Mouse (Mus musculus) thymus, adult 2 months (tissue): Measurements from ENCODE around the gene Slc16a11. TPM values are rescaled to one million over a fixed set of nuclear protein-coding genes. Genes with fewer than 3 reads are reported as not detected.

ENCODE experiments used
- DNase-seq: peaks from one replicate; pipeline ENCODE4 v3.0.0; 2021
- H3K27ac ChIP-seq: fragments of 200-500 bp; 2 replicates; pipeline ENCODE4 v1.5.1; 2012; ENCODE audit warnings: low read length, control low read depth; ENCODE audit not compliant: control insufficient read depth, insufficient read depth
- H3K27me3 ChIP-seq: fragments of 200-500 bp; 2 replicates; pipeline ENCODE4 v1.6.1; 2012; ENCODE audit warnings: mild to moderate bottlenecking, low read length, moderate library complexity, mixed read lengths; ENCODE audit not compliant: control insufficient read depth, insufficient read depth
- H3K36me3 ChIP-seq: fragments of 200-500 bp; 2 replicates; pipeline ENCODE4 v1.6.1; 2012; ENCODE audit warnings: mild to moderate bottlenecking, low read length, moderate library complexity; ENCODE audit not compliant: control insufficient read depth, insufficient read depth
- H3K4me1 ChIP-seq: fragments of 200-500 bp; replicated peaks from 2 replicates; pipeline ENCODE4 v1.6.1; 2012; ENCODE audit warnings: low read length; ENCODE audit not compliant: control insufficient read depth, insufficient read depth
- H3K4me3 ChIP-seq: fragments of 200-500 bp; 2 replicates; pipeline ENCODE4 v1.5.1; 2012; ENCODE audit warnings: mild to moderate bottlenecking, low read length, control low read depth, moderate library complexity; ENCODE audit not compliant: control insufficient read depth, insufficient read depth
- CTCF ChIP-seq: fragments of 200-500 bp; IDR thresholded peaks from 2 replicates; pipeline ENCODE4 v1.5.1; 2012; ENCODE audit warnings: mild to moderate bottlenecking, control low read depth, low read length, moderate library complexity, borderline replicate concordance; ENCODE audit not compliant: control insufficient read depth, poor library complexity, insufficient read depth; ENCODE audit errors: extremely low read depth
- POLR2A ChIP-seq: fragments of 200-500 bp; IDR thresholded peaks from 2 replicates; pipeline ENCODE4 v1.6.1; 2012; ENCODE audit warnings: mild to moderate bottlenecking, low read length, control low read depth, moderate library complexity; ENCODE audit not compliant: control insufficient read depth, poor library complexity, insufficient read depth; ENCODE audit errors: extremely low read depth
- WGBS: fragments of 180-500 bp; shearing (Covaris S2); methylation state at CpG from one replicate; pipeline ENCODE4 v1.1.7; 2018; 5-methylcytosine and 5-hydroxymethylcytosine counted together
- polyA plus RNA-seq: library from polyadenylated mRNA; depleted of rRNA; stranded (reverse); fragments of >200 nt; gene quantifications from 2 replicates; pipeline ENCODE4 v1.2.3, GENCODE M21; 2012

Gene Slc16a11
- polyA plus RNA-seq, 1 experiment = 5.3 TPM

DNA sequence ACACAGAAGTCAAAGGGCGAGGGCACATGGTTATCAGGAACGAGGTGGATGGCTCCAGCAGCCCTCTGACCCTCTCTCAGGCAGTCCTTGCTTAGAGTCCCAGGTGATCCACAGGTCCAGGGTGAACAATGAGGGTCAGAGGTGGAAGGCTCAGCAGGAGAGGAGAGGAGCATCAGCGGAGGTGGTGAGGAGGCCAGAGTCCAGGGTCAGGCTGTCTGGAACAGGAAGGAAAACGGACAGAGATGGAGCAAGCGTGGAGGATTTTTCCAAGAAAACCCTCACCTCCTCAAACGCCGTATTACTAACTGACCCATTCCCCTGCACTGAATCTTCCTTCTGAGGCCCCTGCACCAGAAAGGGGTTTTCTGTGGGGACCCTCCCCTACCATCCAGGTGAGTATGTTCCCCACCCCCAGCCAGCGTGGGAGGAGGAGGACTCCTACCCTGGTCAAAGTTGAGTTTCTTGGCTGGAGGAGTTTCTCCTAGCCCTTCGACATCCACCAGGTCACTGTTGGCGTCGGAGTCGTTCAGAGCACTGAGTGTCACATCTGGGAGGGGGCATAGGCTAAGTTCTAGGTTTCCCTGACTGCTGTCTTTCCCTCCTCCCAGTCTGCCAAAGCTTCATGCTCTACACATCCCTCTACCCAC, 22.8 kb downstream of the Slc16a11 start:
- no peaks in the 10 kb centered on the region for H3K36me3 ChIP-seq
- peaks cover 17% of the 10 kb centered on the region for H3K4me1 ChIP-seq
- H3K4me3 ChIP-seq = no peak overlapping the region
- DNase-seq = no peak
- WGBS = 96% methylated on average over 12 of the region's 12 CpGs
- no peak overlapping the region for H3K27ac ChIP-seq
- TF ChIP-seq POLR2A (no peak), CTCF (no peak)
- no peaks in the 10 kb centered on the region for H3K27me3 ChIP-seq

DNA sequence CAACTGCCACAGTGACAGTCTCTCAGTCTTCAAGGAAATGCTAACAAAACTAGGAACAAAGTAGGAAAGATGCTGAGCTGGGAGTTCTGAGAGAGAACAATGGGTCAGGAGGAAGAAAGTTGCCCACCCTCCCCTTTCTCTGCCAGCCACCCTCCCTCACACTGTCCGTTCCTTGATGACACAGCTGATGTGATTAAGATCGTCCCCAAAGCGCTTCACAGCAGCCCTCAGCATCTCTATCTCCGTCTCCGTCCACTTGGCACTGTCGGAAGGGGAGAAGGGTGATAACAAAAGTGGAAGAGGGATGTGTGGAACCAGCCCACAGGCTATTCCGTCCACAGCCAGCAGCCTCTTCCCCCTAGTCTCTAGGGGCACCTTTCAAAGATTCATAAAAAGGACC, 24.2 kb downstream of the Slc16a11 start:
- no peak overlapping the region for H3K27ac ChIP-seq
- no peaks in the 10 kb centered on the region for H3K27me3 ChIP-seq
- H3K4me1 ChIP-seq = peaks cover 21% of the 10 kb centered on the region
- WGBS = 82% methylated on average over 7 of the region's 7 CpGs
- no peak for TF ChIP-seq CTCF
- TF ChIP-seq POLR2A = no peak
- no peaks in the 10 kb centered on the region for H3K36me3 ChIP-seq
- no peak overlapping the region for H3K4me3 ChIP-seq
- no peak for DNase-seq

GRCm38 (mm10) chr11:70237457-70238167, 25.1 kb downstream of the Slc16a11 start, which contains the start of gene 0610010K14Rik:
TSS of gene 0610010K14Rik (minus strand) at chr11:70237914.
- DNase-seq = peak; percentile 99
- TF ChIP-seq CTCF (peak; percentile 81), POLR2A (peak; percentile 77)
- under 1% methylated on average over 70 of the region's 70 CpGs for WGBS
- H3K27me3 ChIP-seq = no peaks in the 10 kb centered on the region
- peak within 1 kb of the TSS; percentile 76 for H3K27ac ChIP-seq
- peaks cover 21% of the 10 kb centered on the region for H3K4me1 ChIP-seq
- peak within 1 kb of the TSS; percentile 72 for H3K4me3 ChIP-seq
- H3K36me3 ChIP-seq = no peaks in the 10 kb centered on the region

- WGBS = 13% methylated on average over 23 of the region's 23 CpGs
- Histone ChIP-seq H3K4me3 (peak overlapping the region; percentile 96), H3K36me3 (no peaks in the 10 kb centered on the region), H3K27me3 (no peaks in the 10 kb centered on the region), H3K27ac (peak overlapping the region; percentile 76), H3K4me1 (peaks cover 21% of the 10 kb centered on the region)
- no peak for DNase-seq
- TF ChIP-seq POLR2A (no peak), CTCF (no peak)
Observed at GRCm38 (mm10) chr11:70238591-70239440, 26.3 kb downstream of the Slc16a11 start.

GRCm38 (mm10) chr11:70239541-70240279, 27.2 kb downstream of the Slc16a11 start, which contains the start of the genes Gm21988 and Rnasek:
TSS of gene Gm21988 (minus strand) at chr11:70239830.
TSS of gene Rnasek (minus strand) at chr11:70239842.
- DNase-seq = peak; percentile 77
- Histone ChIP-seq H3K36me3 (no peaks in the 10 kb centered on the region), H3K27me3 (no peaks in the 10 kb centered on the region), H3K4me3 (peak within 1 kb of the TSS; percentile 96), H3K27ac (peak within 1 kb of the TSS; percentile 76), H3K4me1 (peaks cover 21% of the 10 kb centered on the region)
- 1% methylated on average over 32 of the region's 35 CpGs for WGBS
- no peak for TF ChIP-seq CTCF
- no peak for TF ChIP-seq POLR2A
